Mouse (Mus musculus): ENCODE measurements around the gene Prdm1. TPM values are rescaled to one million over a fixed set of nuclear protein-coding genes. Genes with fewer than 3 reads are reported as not detected.

Gene Prdm1
- polyA plus RNA-seq, 1 experiment, result 8.3 TPM

DNA sequence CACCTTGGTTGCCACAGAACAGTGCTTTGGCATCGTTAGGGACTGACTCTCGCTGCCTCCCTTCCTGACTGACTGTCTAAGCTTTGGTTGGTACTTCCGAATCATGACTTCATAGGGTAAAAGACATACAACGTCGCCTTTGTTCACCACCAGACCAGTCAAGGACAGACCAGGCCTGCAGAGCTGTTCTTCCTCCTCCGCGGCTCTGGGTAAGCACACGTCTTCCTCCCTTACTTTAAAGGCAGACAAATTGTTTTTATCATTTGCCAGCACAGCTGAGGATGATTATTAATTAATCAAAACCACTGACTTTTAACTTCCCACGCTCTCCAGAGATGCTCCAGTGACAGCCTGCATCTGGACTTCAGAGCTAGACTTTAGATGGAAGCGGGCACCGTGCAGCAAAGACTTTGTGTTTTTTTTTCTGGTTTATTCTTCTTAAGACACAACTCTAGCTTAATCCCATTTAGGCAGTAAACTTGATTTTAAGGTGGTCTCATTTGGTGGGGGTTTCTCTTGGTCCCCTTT, 139.5 kb downstream of the Prdm1 start:
- H3K36me3 ChIP-seq (ENCODE audit: control insufficient read depth, insufficient read depth, low read length), result no peaks in the 10 kb centered on the region
- H3K4me1 ChIP-seq (ENCODE audit: control insufficient read depth, insufficient read depth, insufficient read length, low read length), result no peaks in the 10 kb centered on the region
- no peak overlapping the region for H3K4me3 ChIP-seq (ENCODE audit: low read depth, low read length)
- TF ChIP-seq POLR2A (IDR thresholded peaks at IDR 0.05; ENCODE audit: low read depth, low read length), result no peak
- TF ChIP-seq CTCF (IDR thresholded peaks at IDR 0.05; ENCODE audit: extremely low read depth, insufficient read length, insufficient replicate concordance, low read depth, low read length), result no peak
- no peaks in the 10 kb centered on the region for H3K27me3 ChIP-seq (ENCODE audit: control insufficient read depth, insufficient read depth, low read length)
- H3K27ac ChIP-seq (ENCODE audit: insufficient read depth, low read depth, low read length), result no peak overlapping the region
- 82% methylated on average over 11 of the region's 11 CpGs for WGBS

Data from small intestine, adult 2 months (tissue).